Mouse (Mus musculus) CD4-positive helper T cell, adult 2 months (primary cell): ENCODE results near the gene Unc5cl.
A peak's percentile ranks its signal among the peaks of the same experiment; 100 is the strongest.

Source experiments
- DNase-seq: peaks from one replicate; pipeline ENCODE4 v3.0.0-alpha.2; 2012; ENCODE audit warnings: low read depth, missing footprints, low spot score

Unc5cl gene

DNA sequence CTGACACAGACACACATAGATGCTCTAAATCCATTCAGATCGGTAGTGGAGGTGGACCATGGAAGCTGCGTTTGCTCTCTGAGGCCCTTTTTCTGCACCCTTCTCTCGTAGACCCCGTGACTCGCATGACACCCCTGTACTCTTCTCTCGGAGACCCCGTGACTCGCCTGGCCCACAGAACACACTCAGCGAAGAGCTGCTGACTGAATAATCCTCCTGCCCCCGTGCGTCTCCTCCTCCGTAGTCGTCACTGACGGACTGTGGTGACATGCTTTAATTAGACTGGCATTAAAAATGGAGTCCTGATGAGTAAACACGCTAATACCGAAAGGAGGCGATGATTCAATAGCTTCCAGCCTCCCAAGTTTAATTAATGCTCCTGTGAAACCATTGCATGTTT, 84.6 kb downstream of the Unc5cl start:
- DNase-seq, result no peak

DNA sequence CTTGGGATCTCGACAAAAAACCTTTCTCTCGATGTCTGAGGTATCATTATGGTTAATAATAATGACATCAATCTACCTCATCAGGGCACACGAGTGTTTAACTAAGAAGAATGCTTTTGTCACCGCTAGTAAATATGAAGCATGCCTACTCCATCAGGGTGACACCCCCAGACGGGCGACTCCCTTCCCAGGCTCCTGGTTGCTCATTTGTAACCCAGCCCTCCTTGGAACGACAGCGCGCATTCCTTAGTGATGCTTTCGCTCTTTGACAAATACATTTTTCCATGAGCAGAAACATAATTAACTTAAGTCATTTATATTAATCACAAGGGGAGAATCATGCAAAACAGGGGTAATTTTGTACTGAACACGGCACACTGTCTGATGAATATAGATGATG, 88.0 kb downstream of the Unc5cl start:
- DNase-seq, result no peak

DNA sequence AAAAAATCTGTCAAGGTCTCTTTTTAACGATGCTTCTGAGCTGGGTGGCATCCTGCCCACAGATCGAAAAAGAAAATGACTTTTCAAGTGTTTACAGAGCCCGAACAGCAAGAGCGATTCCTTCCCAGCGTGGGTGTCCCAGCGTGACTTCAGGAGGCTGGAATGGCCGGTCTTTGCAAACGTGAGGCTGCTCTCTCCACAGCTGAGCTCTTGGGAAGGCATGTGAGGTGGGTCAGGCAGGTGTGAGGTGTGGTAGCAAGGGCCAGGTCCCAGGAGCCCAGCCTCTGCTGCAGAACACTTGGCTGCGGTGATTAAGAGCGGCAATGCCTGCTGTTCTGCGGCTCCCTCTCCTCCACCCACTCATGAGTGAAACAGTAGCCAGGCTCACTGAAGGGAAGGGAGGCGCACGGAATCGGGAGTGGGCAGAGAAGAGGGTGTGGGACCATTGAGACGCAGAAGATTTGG, 88.6 kb downstream of the Unc5cl start:
- DNase-seq, result no peak

DNA sequence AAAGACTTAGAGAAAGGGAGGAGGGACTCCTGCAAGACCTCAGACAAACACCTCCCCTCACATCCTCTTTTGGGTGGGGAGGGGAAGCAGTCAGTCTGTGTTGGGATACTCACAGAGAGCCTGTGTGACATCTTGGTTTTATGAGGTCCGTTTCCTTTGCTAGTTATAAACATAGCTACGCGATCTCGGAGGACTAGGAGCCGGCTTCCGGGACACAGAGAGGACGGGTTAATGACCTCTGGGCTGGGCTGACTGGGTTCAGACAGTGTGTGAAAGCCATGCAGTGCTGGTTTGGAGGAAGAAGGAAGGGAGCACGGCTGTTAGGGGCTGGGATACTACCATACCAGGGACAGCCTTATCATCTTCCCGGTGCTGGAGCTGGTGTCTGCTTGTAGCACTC, 90.0 kb downstream of the Unc5cl start:
- DNase-seq, result no peak

DNA sequence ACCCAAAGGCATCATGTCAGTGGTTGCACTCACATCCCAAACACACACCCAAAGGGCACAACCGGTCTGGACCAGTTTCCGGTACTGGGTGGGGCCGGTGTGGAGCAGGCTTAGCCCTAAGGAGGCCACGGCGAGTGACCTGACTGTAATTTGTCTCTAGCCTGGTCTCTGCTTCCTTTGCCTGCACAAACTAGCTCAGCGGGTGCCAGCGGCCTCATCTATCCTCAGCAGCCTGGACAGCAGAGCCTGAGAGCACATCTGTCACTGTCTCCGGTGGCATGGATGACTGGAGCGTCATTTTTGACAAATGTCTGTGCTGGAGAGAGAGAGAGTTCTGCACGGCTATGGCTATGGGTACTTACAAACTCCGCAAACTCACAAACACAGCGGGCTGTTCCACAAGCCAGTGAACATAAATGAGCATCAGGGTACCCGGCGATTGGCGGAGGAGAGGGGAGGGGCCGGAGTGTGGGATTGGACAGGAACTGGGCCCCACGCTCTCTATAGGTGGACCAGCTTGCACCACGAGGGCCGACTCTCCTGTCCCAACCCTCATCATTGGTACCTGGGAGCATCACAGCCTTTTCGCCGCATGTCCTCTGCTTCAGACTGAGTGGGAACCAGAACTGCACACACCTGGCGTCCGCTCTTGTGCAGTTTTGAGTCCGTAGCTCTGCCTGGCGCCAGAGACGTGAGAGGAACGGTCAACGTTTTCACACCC, 90.7 kb downstream of the Unc5cl start:
- DNase-seq, result no peak

DNA sequence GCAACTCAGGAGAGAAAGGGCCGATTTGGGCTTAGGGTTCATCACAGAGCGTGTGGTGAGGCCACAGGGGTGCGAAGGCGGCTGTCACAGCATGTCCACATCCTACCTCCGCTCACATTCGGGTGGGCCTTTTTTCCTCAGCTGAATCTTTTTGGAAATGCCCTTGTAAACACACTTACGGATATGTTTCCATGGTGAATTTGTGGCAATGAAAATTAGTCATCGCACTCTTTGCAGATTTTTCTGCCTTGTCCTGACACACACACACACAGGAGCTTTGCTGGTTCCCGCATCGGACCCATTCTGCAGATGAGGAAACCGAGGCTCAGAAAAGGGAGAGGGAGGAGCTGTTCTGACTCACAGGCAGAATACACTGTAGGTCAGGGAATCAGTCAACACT, 91.3 kb downstream of the Unc5cl start:
- no peak for DNase-seq

DNA sequence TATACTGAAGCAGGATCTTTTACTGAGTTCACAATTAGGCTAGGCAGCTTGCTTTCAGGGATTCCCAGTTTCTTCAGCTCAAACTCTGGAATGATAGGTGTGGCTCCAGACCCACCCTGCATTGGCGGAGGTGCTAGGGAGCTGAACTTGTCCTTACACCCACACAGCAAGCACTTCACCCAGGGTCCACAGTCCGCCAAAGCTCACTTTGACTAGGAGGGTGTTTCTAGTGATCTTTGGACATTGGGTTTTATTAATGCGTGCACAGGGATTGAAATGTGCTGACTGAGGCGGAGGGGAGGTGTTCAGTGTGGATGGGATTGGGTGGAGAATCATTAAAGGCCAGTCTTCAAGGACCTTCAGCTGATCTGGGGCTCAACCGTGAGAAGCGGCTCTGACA, 93.0 kb downstream of the Unc5cl start:
- DNase-seq, result no peak

DNA sequence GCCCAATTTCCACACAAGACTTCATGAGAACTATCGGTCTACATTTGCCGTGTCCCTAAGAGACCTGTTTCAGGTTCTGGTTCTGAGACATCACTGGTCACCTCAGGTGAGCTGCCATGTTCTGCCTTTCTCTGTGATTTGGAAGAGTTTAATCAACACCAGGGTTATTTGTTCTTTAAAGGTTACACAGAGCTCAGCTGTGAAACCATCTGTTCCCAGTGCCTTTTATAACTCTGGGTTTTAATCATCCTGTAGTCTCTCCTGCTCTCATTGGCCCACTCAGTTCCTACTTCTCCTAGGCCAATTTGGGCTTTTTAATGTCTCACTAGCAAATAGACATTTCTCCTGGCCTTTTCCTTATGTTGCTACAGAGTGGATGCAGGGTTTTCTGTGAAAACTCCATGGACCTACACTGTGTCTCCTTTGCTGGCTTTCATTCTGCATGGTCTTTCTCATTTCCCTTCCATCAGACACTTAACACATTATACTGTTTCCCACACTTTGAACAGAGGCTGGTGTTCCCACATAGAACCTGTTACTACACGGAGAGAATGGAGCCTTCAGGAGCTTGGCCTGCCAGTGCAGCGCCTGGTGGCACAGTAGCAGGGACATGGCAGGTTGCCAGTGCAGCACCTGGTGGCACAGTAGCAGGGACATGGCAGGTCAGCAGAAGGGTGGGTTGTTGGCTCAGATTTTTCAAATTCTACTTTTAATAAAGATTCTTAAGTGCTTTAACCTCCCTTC, 97.3 kb downstream of the Unc5cl start:
- DNase-seq, result no peak

DNA sequence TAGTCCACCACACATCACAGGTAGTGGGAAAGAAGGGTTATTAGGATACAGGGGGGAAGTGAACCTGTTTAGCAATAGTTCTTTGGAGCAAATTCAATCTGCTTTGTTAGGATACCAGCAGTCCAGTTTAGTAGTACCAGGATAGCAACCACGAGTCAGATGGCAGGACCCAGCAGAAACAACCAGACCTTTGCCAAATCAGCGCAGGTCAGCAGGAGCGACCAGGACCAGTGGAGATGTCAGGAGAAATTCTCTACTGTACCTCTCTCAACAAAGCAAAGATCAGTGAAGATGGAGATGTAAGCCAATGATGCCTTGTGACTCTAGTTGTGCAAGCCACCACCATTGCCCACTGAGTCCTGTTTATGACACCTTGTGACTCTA, 97.8 kb downstream of the Unc5cl start:
- DNase-seq, result no peak

DNA sequence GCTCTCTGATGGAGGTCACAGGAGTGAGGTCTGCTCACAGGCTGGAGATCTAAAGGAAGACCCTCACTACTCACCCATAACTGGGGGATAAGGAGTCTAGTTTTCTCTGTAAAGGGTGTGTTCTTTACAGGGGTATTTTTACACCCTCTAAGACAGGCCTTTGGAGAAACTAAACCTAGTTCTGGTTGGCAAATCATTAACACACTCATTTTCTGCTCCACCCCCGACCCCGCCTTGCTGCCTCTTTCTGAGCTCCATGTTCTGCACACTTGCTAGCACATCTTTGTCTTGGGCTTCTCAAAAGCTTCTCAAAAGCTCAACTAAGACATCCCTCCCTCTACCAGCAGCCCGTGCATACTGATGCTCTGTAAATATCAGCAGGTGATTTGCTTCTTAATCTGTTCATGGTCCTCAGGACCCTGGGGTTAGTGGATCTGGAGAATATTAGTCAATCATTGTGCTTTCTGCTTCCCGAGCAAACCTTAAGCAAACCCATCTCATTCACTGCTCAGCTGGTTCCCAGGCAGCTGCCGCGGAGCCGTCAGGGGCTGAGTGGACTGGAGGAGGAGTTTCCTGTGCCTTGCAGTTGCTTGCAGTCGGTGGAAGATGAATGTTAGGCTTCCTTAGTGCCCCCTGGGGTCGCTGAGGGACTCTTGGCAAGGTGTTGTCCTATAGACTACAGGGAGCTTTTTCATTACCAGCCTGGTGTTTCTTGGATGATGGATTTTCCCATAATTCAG, 101.7 kb downstream of the Unc5cl start:
- no peak for DNase-seq

DNA sequence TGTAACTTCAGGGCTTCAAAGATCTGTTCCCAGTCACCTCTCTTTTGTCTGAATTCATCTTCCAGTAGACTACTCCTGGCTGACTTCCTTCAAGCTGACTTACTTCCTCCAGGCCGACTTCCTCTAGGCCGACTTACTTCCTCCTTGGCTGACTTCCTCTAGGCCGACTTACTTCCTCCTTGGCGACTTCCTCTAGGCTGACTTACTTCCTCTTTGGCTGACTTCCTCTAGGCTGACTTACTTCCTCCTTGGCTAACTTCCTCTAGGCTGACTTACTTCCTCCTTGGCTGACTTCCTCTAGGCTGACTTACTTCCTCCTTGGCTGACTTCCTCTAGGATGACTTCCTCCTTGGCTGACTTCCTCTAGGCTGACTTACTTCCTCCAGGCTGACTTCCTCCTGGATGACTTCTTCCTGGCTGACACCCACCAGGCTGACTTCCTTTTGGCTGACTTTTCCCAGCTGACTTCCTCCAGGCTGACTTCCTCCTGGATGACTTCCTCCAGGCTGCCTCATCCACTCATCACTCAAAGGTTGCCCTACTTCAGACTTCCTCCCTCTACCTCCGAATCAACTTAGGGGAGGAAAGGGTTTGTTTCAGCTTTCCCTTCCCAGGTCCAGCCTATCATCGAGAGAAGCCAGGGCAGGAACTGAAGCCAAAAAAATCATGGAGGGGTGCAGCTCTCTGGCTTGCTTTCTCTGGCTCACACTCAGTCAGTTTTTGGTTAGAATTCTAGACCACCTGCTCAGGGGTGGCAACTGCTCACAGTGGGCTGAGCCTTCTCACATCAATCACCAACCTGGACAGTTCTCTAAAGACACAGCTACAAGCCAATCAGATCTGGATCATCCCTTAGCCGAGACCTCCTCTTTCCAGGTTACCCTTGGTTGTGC, 103.4 kb downstream of the Unc5cl start:
- DNase-seq, result no peak

DNA sequence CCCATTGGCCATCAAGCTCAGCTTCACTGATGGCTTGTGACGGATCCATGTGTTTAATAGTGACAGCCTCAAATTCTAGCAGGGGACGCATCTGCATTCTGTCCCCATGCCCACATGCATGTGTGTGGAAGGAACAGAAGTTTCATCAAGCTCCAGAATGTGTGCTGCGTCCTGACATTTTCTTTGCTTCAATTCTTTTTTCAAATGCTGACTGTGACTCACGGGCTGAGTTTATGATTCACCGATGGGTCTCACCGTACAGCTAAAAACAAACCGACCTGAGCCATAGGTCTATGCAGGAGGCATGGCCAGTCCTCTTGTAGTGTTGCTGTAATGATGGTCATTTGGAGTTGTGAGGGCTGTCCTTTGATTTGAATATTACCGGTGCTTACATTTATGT, 110.2 kb downstream of the Unc5cl start:
- DNase-seq, result no peak

DNA sequence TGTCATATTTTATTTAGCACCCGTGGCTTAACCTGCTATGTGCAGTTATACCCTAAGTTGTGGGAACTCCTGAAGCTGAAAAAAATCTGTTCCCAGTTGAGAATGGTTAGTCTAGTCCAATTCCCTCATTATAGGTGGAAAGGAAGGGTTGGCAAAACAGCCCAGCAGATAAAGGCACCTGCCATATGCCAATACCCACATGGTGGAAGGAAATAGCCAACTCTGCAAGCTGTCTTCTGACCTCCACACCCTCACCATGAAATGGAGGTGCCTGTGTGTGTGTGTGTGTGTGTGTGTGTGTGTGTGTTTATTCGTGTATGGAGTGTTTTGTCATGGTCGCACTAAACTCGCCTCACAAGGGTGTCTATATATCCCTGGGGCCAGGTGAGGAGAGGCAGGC, 115.0 kb downstream of the Unc5cl start:
- no peak for DNase-seq

DNA sequence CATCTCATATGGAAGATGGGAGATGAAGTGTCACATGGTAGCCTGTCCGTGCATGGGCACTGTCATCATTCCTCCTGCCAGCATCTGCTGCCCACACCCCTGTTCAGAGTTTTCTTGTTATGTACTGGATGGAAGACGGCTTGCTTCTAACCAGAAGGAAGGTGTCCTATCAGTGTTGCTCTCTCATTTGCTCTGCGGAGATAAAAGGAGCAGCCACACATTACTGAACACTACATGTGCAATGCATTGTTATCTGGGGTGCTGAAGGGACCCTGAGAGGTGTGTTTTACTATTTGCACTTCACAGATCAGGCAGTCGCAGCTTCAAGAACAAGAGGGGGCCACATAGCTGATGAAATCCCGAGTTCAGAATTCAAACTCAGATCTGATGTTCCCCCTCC, 126.5 kb downstream of the Unc5cl start:
- no peak for DNase-seq

DNA sequence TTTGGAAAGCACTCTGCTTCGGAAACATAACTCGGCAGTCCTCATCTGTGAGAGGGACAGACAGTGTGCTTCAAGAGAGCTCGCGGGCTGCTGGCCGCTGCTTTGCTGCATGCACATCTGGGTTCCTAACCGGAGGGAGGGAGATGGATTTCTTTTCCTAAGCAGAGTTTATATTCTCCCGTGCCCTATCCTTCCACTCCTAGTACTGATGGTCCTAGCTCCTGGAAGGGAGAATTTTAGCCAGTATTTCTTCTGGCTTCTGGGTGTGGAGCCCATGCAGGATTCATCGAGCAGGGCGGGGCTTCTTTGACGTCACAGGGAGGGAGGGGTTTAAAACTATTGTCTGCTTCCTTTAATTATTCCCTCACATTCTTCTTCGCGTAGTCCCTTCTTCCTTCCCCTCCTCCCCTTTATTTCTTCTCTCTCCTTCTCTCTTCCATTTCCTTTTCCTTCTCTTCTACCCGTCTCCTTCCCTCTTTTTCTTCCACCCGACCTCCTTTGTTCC, 127.8 kb downstream of the Unc5cl start:
- no peak for DNase-seq

DNA sequence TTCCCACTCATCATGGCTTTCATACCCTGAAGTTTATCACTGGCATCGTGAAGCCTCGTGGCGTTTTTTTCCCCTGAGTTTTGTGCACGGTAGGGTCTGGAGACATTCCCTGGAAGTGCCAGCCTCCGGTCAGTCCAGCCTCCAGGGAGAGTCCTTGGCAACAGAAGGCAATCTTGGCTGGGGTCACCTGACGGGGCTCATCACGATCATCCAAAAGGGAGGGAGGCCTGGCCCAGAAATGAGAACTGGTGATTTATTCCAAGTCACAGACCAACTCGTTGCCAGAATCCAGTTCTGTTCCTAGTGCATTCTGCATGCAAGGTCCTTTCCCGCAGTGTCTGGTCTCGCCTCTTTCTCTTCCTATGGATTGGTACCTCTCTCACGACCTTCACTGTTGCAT, 128.7 kb downstream of the Unc5cl start:
- DNase-seq, result no peak

DNA sequence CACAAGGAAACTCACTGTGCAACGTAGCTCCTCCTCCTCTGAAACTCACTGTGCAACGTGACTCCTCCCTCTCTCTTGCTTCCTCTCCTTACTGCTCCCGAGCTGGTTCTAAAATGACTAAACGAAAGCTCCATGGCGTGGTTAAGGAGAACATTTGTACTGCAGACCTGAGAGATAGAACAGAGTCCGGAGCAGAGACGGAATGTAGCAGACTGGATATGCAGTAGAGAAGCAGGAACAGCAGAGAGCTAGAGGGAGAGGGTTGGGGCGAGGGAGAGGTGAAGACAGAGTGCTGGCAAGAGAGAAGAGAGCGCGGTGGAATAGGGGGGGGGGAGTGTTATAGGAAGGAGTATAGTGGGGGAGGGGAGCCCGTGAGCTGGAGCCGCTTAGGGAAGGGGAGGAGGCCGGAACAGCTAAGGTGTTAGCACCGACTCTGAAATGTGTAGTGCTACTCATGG, 131.2 kb downstream of the Unc5cl start:
- DNase-seq, result peak; percentile 25

DNA sequence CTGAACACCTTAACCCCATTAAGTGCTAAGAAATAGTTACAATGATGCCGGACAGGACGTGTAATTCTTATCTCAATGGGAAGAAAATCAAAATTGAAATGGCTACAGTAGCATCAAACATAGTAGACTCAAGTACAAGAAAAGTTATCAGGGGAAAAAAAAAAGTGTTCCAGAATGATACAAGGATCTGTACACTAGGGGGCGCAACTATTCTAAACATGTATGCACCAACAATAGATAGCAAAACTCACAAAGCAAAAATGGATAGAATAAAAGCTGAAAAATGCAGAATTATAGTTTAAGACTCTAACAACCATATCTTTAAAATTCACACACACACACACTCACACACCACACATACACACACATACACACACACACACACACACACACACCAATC, 134.0 kb downstream of the Unc5cl start:
- DNase-seq, result peak; percentile 17
